Mouse (Mus musculus) lung, embryonic 15.5 days (tissue): Measurements from ENCODE around the gene Emilin2. TPM values are rescaled to one million over a fixed set of nuclear protein-coding genes. Genes with fewer than 3 reads are reported as not detected.

ENCODE experiments used
- ATAC-seq: fragments of 200-750 bp; cut with Nextera tagmentation; 2 replicates; pipeline ENCODE4 v1.8.0; 2017; ENCODE audit warnings: moderate number of reproducible peaks, borderline replicate concordance; ENCODE audit not compliant: low FRiP score, low TSS enrichment; ENCODE audit errors: extremely low read depth
- H3K27ac ChIP-seq: fragments of 300-500 bp; sonication (generic); 2 replicates; pipeline ENCODE4 v1.5.1; 2015; ENCODE audit warnings: moderate library complexity, mild to moderate bottlenecking, inconsistent platforms
- H3K27me3 ChIP-seq: fragments of 300-500 bp; sonication (generic); 2 replicates; pipeline ENCODE4 v1.6.1; 2015; ENCODE audit warnings: inconsistent platforms
- H3K36me3 ChIP-seq: fragments of 300-500 bp; sonication (generic); 2 replicates; pipeline ENCODE4 v1.6.1; 2015; ENCODE audit warnings: inconsistent platforms
- H3K4me1 ChIP-seq: fragments of 300-500 bp; sonication (generic); 2 replicates; pipeline ENCODE4 v1.6.1; 2015; ENCODE audit warnings: inconsistent platforms
- H3K4me2 ChIP-seq: fragments of 300-500 bp; sonication (generic); 2 replicates; pipeline ENCODE4 v1.6.1; 2015; ENCODE audit warnings: inconsistent platforms, mild to moderate bottlenecking, moderate library complexity
- H3K4me3 ChIP-seq: fragments of 300-500 bp; sonication (generic); 2 replicates; pipeline ENCODE4 v1.5.1; 2015; ENCODE audit warnings: mild to moderate bottlenecking, inconsistent platforms
- H3K9ac ChIP-seq: fragments of 300-500 bp; sonication (generic); 2 replicates; pipeline ENCODE4 v1.6.1; 2015; ENCODE audit warnings: inconsistent platforms
- H3K9me3 ChIP-seq: fragments of 300-500 bp; sonication (generic); 2 replicates; pipeline ENCODE4 v1.6.1; 2016; ENCODE audit warnings: inconsistent platforms
- WGBS: fragments of 180-500 bp; shearing (Covaris S2); methylation state at CpG from one replicate; pipeline ENCODE4 v1.1.7; 2015; 5-methylcytosine and 5-hydroxymethylcytosine counted together
- polyA plus RNA-seq: library from polyadenylated mRNA; unstranded; fragments of >200 nt; fragmentation: Nextera tagmentation; extraction: Ambion mirVana; gene quantifications from 2 replicates; pipeline ENCODE4 v1.2.1, GENCODE M21; 2015

Emilin2 gene
- polyA plus RNA-seq, 1 experiment from 2014 or later: 6.9 TPM

- Histone ChIP-seq H3K4me3 (no peak overlapping the region), H3K4me2 (no peak overlapping the region), H3K9ac (no peak overlapping the region), H3K4me1 (peaks cover 9% of the 10 kb centered on the region; the same call in 1 of the 2 replicates), H3K9me3 (no peaks in the 10 kb centered on the region), H3K36me3 (no peaks in the 10 kb centered on the region), H3K27ac (no peak overlapping the region), H3K27me3 (no peaks in the 10 kb centered on the region)
- ATAC-seq: no peak
- 63% methylated on average over 12 of the region's 12 CpGs for WGBS
Measured at GRCm38 (mm10) chr17:71206136-71206893, 105.5 kb downstream of the Emilin2 start.

GRCm38 (mm10) chr17:71204809-71205091, 107.0 kb downstream of the Emilin2 start:
- WGBS: 70% methylated on average over 6 of the region's 6 CpGs
- no peak overlapping the region for H3K4me3 ChIP-seq
- no peaks in the 10 kb centered on the region for H3K27me3 ChIP-seq
- H3K36me3 ChIP-seq: no peaks in the 10 kb centered on the region
- no peaks in the 10 kb centered on the region for H3K9me3 ChIP-seq
- no peak for ATAC-seq
- H3K27ac ChIP-seq: no peak overlapping the region
- no peak overlapping the region for H3K9ac ChIP-seq
- peaks cover 9% of the 10 kb centered on the region; the same call in 1 of the 2 replicates for H3K4me1 ChIP-seq
- no peak overlapping the region for H3K4me2 ChIP-seq

GRCm38 (mm10) chr17:71203998-71204808, 107.6 kb downstream of the Emilin2 start:
- no peak overlapping the region for H3K27ac ChIP-seq
- no peak for ATAC-seq

More at GRCm38 (mm10) chr17:71203998-71204808, 107.6 kb downstream of the Emilin2 start:
- Histone ChIP-seq H3K27me3 (no peaks in the 10 kb centered on the region), H3K4me2 (no peak overlapping the region), H3K9me3 (no peaks in the 10 kb centered on the region), H3K9ac (no peak overlapping the region), H3K4me1 (peaks cover 9% of the 10 kb centered on the region; the same call in 1 of the 2 replicates), H3K36me3 (no peaks in the 10 kb centered on the region), H3K4me3 (no peak overlapping the region)
- 77% methylated on average over 9 of the region's 9 CpGs for WGBS

Other genes with a start within 250 kb of the Emilin2 start
- 29.8 and 31.8 TPM in 2 replicates for gene Lpin2, start 129.4 kb downstream of the Emilin2 start, polyA plus RNA-seq
- 2.9 and 3.9 TPM in 2 replicates for gene Gm4707, start 147.9 kb upstream of the Emilin2 start, polyA plus RNA-seq
- 62.4 and 68.3 TPM in 2 replicates for gene Smchd1, start 163.4 kb upstream of the Emilin2 start, polyA plus RNA-seq
- 57.4 and 59.4 TPM in 2 replicates for gene Ndc80, start 214.9 kb upstream of the Emilin2 start, polyA plus RNA-seq
- 0.84 and 1.5 TPM in 2 replicates for gene Spdya, start 240.1 kb upstream of the Emilin2 start, polyA plus RNA-seq